Mouse (Mus musculus): ENCODE data around the gene Emc9. TPM values are rescaled to one million over a fixed set of nuclear protein-coding genes. Genes with fewer than 3 reads are reported as not detected.

Emc9 gene
- polyA plus RNA-seq, 1 experiment: 14.5 TPM

DNA sequence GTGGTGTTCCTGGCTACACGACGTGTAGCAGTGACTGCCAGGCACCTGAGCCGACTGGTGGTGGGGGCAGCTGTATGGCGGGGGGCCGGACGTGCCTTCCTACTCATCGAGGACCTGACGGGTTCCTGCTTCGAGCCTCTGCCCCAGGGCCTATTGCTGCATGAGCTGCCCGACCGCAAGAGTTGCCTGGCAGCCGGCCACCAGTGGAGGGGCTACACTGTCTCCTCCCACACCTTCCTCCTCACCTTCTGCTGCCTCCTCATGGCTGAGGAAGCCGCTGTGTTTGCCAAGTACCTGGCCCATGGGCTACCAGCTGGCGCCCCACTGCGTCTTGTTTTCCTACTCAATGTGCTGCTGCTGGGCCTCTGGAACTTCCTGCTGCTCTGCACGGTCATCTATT, 8.7 kb downstream of the Emc9 start:
- DNase-seq (ENCODE audit: low read depth): no peak
- TF ChIP-seq CTCF (IDR thresholded peaks at IDR 0.05; ENCODE audit: borderline replicate concordance, extremely low read depth, insufficient read depth, insufficient read length) (no peak), POLR2A (IDR thresholded peaks at IDR 0.05; ENCODE audit: borderline replicate concordance, extremely low read depth, insufficient read depth, insufficient read length, poor library complexity, severe bottlenecking) (no peak)

- no peak for TF ChIP-seq CTCF (IDR thresholded peaks at IDR 0.05; ENCODE audit: borderline replicate concordance, extremely low read depth, insufficient read depth, insufficient read length)
- TF ChIP-seq POLR2A (IDR thresholded peaks at IDR 0.05; ENCODE audit: borderline replicate concordance, extremely low read depth, insufficient read depth, insufficient read length, poor library complexity, severe bottlenecking): no peak
- DNase-seq (ENCODE audit: low read depth): no peak
Measured at GRCm38 (mm10) chr14:55575711-55576110, 9.4 kb downstream of the Emc9 start.

GRCm38 (mm10) chr14:55575302-55575701, 9.8 kb downstream of the Emc9 start, which contains the start of gene Fitm1:
Gene Fitm1 (plus strand): TSS chr14:55575617.
- TF ChIP-seq POLR2A (IDR thresholded peaks at IDR 0.05; ENCODE audit: borderline replicate concordance, extremely low read depth, insufficient read depth, insufficient read length, poor library complexity, severe bottlenecking) (no peak), CTCF (IDR thresholded peaks at IDR 0.05; ENCODE audit: borderline replicate concordance, extremely low read depth, insufficient read depth, insufficient read length) (no peak)
- no peak for DNase-seq (ENCODE audit: low read depth)

- TF ChIP-seq CTCF (IDR thresholded peaks at IDR 0.05; ENCODE audit: borderline replicate concordance, extremely low read depth, insufficient read depth, insufficient read length) (no peak), POLR2A (IDR thresholded peaks at IDR 0.05; ENCODE audit: borderline replicate concordance, extremely low read depth, insufficient read depth, insufficient read length, poor library complexity, severe bottlenecking) (no peak)
Measured at GRCm38 (mm10) chr14:55571760-55572159, 13.3 kb downstream of the Emc9 start.

DNA sequence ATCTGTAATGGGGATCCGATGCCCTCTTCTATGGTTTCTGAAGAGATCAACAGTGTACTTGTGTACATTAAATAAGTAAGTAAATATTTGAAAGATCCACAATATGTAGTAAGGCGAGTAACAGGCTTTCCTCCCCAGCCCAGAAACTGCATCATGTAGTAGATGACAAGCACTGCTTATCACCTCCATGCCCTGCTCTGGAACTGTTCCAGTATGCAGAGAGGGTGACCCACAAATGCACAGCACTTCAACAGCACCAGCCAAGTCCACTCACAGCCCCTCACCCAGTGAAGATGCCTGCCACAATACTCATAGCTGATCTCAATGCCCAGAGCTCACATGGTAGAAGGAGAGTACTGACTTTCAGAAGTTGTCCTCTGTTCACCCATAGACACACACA, 14.5 kb downstream of the Emc9 start:
- TF ChIP-seq CTCF (IDR thresholded peaks at IDR 0.05; ENCODE audit: borderline replicate concordance, extremely low read depth, insufficient read depth, insufficient read length) (no peak), POLR2A (IDR thresholded peaks at IDR 0.05; ENCODE audit: borderline replicate concordance, extremely low read depth, insufficient read depth, insufficient read length, poor library complexity, severe bottlenecking) (no peak)
- no peak for DNase-seq (ENCODE audit: low read depth)

More at GRCm38 (mm10) chr14:55571760-55572159, 13.3 kb downstream of the Emc9 start:
- DNase-seq (ENCODE audit: low read depth): no peak

GRCm38 (mm10) chr14:55567496-55567895, 17.6 kb downstream of the Emc9 start:
- DNase-seq (ENCODE audit: low read depth): no peak
- TF ChIP-seq POLR2A (IDR thresholded peaks at IDR 0.05; ENCODE audit: borderline replicate concordance, extremely low read depth, insufficient read depth, insufficient read length, poor library complexity, severe bottlenecking): no peak
- TF ChIP-seq CTCF (IDR thresholded peaks at IDR 0.05; ENCODE audit: borderline replicate concordance, extremely low read depth, insufficient read depth, insufficient read length): no peak

- no peak; the same call in 1 of the 2 replicates for TF ChIP-seq CTCF (IDR thresholded peaks at IDR 0.05; ENCODE audit: borderline replicate concordance, extremely low read depth, insufficient read depth, insufficient read length)
- no peak for TF ChIP-seq POLR2A (IDR thresholded peaks at IDR 0.05; ENCODE audit: borderline replicate concordance, extremely low read depth, insufficient read depth, insufficient read length, poor library complexity, severe bottlenecking)
- DNase-seq (ENCODE audit: low read depth): no peak
Measured at GRCm38 (mm10) chr14:55565748-55566147, 19.4 kb downstream of the Emc9 start.

GRCm38 (mm10) chr14:55563249-55563648, 21.9 kb downstream of the Emc9 start:
- no peak for DNase-seq (ENCODE audit: low read depth)
- TF ChIP-seq CTCF (IDR thresholded peaks at IDR 0.05; ENCODE audit: borderline replicate concordance, extremely low read depth, insufficient read depth, insufficient read length) (no peak), POLR2A (IDR thresholded peaks at IDR 0.05; ENCODE audit: borderline replicate concordance, extremely low read depth, insufficient read depth, insufficient read length, poor library complexity, severe bottlenecking) (no peak)

GRCm38 (mm10) chr14:55561860-55562259, 23.2 kb downstream of the Emc9 start:
- no peak for DNase-seq (ENCODE audit: low read depth)
- TF ChIP-seq POLR2A (IDR thresholded peaks at IDR 0.05; ENCODE audit: borderline replicate concordance, extremely low read depth, insufficient read depth, insufficient read length, poor library complexity, severe bottlenecking) (no peak), CTCF (IDR thresholded peaks at IDR 0.05; ENCODE audit: borderline replicate concordance, extremely low read depth, insufficient read depth, insufficient read length) (no peak)

GRCm38 (mm10) chr14:55560202-55561073, 24.7 kb downstream of the Emc9 start, which contains the start of gene A730061H03Rik:
Gene A730061H03Rik (minus strand): TSS chr14:55560406.
- TF ChIP-seq CTCF (IDR thresholded peaks at IDR 0.05; ENCODE audit: borderline replicate concordance, extremely low read depth, insufficient read depth, insufficient read length): no peak
- TF ChIP-seq POLR2A (IDR thresholded peaks at IDR 0.05; ENCODE audit: borderline replicate concordance, extremely low read depth, insufficient read depth, insufficient read length, poor library complexity, severe bottlenecking): peak; percentile 55; the same call in 1 of the 2 replicates
- peak; percentile 100 for DNase-seq (ENCODE audit: low read depth)

- DNase-seq (ENCODE audit: low read depth): peak; percentile 97
- TF ChIP-seq POLR2A (IDR thresholded peaks at IDR 0.05; ENCODE audit: borderline replicate concordance, extremely low read depth, insufficient read depth, insufficient read length, poor library complexity, severe bottlenecking) (peak; percentile 39; the same call in 1 of the 2 replicates), CTCF (IDR thresholded peaks at IDR 0.05; ENCODE audit: borderline replicate concordance, extremely low read depth, insufficient read depth, insufficient read length) (0 out of 2 replicates have a peak, but pooled peaks have one; percentile 0)
Measured at GRCm38 (mm10) chr14:55559799-55560201, 25.3 kb downstream of the Emc9 start, which contains the start of gene Dcaf11. Gene Dcaf11 (plus strand): TSS chr14:55560006.
